Mouse (Mus musculus) liver, embryonic 11.5 days (tissue): ENCODE measurements at regions not wholly inside any gene's neighbourhood (a gene's known extent, or its start where the extent isn't known, plus 50 kb on each side); places are given as distances from the start of the nearest gene placed in this dataset.

ENCODE experiments used
- ATAC-seq: fragments of 200-750 bp; cut with Nextera tagmentation; replicated peaks from 2 replicates; pipeline ENCODE4 v1.8.0; 2017; ENCODE audit warnings: moderate number of reproducible peaks, mild to moderate bottlenecking, moderate TSS enrichment, moderate library complexity; ENCODE audit not compliant: low FRiP score
- DNase-seq: peaks from one replicate; pipeline ENCODE4 v3.0.0-alpha.2; 2017; ENCODE audit warnings: low spot score
- H3K27ac ChIP-seq: fragments of 300-500 bp; sonication (generic); 2 replicates; pipeline ENCODE4 v1.5.1; 2014; ENCODE audit warnings: mild to moderate bottlenecking, low read depth, low read length, control low read depth
- H3K27me3 ChIP-seq: fragments of 300-500 bp; sonication (generic); replicated peaks from 2 replicates; pipeline ENCODE4 v1.6.1; 2014; ENCODE audit warnings: low read length, mixed read lengths; ENCODE audit not compliant: control insufficient read depth, insufficient read depth
- H3K36me3 ChIP-seq: fragments of 300-500 bp; sonication (generic); 2 replicates; pipeline ENCODE4 v1.6.1; 2014; ENCODE audit warnings: mild to moderate bottlenecking, low read length, moderate library complexity, mixed read lengths; ENCODE audit not compliant: control insufficient read depth, insufficient read depth
- H3K4me1 ChIP-seq: fragments of 300-500 bp; sonication (generic); replicated peaks from 2 replicates; pipeline ENCODE4 v1.6.1; 2014; ENCODE audit warnings: low read length, mixed read lengths; ENCODE audit not compliant: control insufficient read depth, insufficient read depth
- H3K4me2 ChIP-seq: fragments of 300-500 bp; sonication (generic); 2 replicates; pipeline ENCODE4 v1.6.1; 2014; ENCODE audit warnings: mild to moderate bottlenecking, control low read depth, moderate library complexity
- H3K4me3 ChIP-seq: fragments of 300-500 bp; sonication (generic); 2 replicates; pipeline ENCODE4 v1.5.1; 2014; ENCODE audit warnings: low read depth, low read length, control low read depth
- H3K9ac ChIP-seq: fragments of 300-500 bp; sonication (generic); 2 replicates; pipeline ENCODE4 v1.6.1; 2014; ENCODE audit warnings: low read depth, low read length, control low read depth
- H3K9me3 ChIP-seq: fragments of 300-500 bp; sonication (generic); 2 replicates; pipeline ENCODE4 v1.6.1; 2016; ENCODE audit warnings: low read length, inconsistent platforms, mixed read lengths; ENCODE audit not compliant: control insufficient read depth
- WGBS: fragments of 180-500 bp; shearing (Covaris S2); extraction: QIAGEN DNeasy Blood & Tissue Kit; methylation state at CpG from one replicate; pipeline ENCODE4 v1.1.7; 2014; 5-methylcytosine and 5-hydroxymethylcytosine counted together

- Histone ChIP-seq H3K4me2 (no peak overlapping the region), H3K4me1 (no peaks in the 10 kb centered on the region), H3K9ac (no peak overlapping the region), H3K4me3 (no peak overlapping the region), H3K27me3 (no peaks in the 10 kb centered on the region), H3K9me3 (no peaks in the 10 kb centered on the region), H3K36me3 (no peaks in the 10 kb centered on the region), H3K27ac (no peak overlapping the region)
- WGBS: 64% methylated on average over 5 of the region's 5 CpGs
- DNase-seq (no peak), ATAC-seq (no peak)
Measured at GRCm38 (mm10) chr7:75981560-75981959, 133.4 kb downstream of the Klhl25 start.

- Histone ChIP-seq H3K27ac (no peak overlapping the region), H3K4me1 (no peaks in the 10 kb centered on the region), H3K27me3 (no peaks in the 10 kb centered on the region), H3K36me3 (no peaks in the 10 kb centered on the region), H3K9me3 (no peaks in the 10 kb centered on the region), H3K4me3 (no peak overlapping the region), H3K4me2 (peak overlapping the region; percentile 28), H3K9ac (no peak overlapping the region)
- ATAC-seq (no peak), DNase-seq (no peak)
- 23% methylated on average over 21 of the region's 23 CpGs for WGBS
Measured at GRCm38 (mm10) chr7:75983029-75983808, 135.1 kb downstream of the Klhl25 start.

- Histone ChIP-seq H3K27me3 (no peaks in the 10 kb centered on the region), H3K9me3 (no peaks in the 10 kb centered on the region), H3K4me2 (no peak overlapping the region), H3K36me3 (no peaks in the 10 kb centered on the region), H3K4me1 (no peaks in the 10 kb centered on the region), H3K27ac (no peak overlapping the region), H3K4me3 (no peak overlapping the region), H3K9ac (no peak overlapping the region)
- ATAC-seq: no peak
- WGBS: 68% methylated on average over 7 of the region's 7 CpGs
- no peak for DNase-seq
Measured at GRCm38 (mm10) chr7:75983809-75984171, 135.7 kb downstream of the Klhl25 start.

- Histone ChIP-seq H3K4me2 (no peak overlapping the region), H3K4me3 (no peak overlapping the region), H3K27ac (no peak overlapping the region), H3K4me1 (no peaks in the 10 kb centered on the region), H3K27me3 (no peaks in the 10 kb centered on the region), H3K36me3 (no peaks in the 10 kb centered on the region), H3K9me3 (no peaks in the 10 kb centered on the region), H3K9ac (no peak overlapping the region)
- 49% methylated on average over 5 of the region's 5 CpGs for WGBS
- ATAC-seq (no peak), DNase-seq (no peak)
Measured at GRCm38 (mm10) chr7:75998853-75999252, 150.7 kb downstream of the Klhl25 start.

- Histone ChIP-seq H3K36me3 (no peaks in the 10 kb centered on the region), H3K4me3 (no peak overlapping the region), H3K9ac (no peak overlapping the region), H3K4me1 (no peaks in the 10 kb centered on the region), H3K27ac (no peak overlapping the region), H3K4me2 (no peak overlapping the region), H3K27me3 (no peaks in the 10 kb centered on the region), H3K9me3 (no peaks in the 10 kb centered on the region)
- DNase-seq (no peak), ATAC-seq (no peak)
- WGBS: 67% methylated on average over 2 of the region's 2 CpGs
Measured at GRCm38 (mm10) chr7:75999324-75999907, 151.3 kb downstream of the Klhl25 start.

GRCm38 (mm10) chr7:76001012-76001411 lies 152.9 kb downstream of the Klhl25 start:
- DNase-seq: no peak
- no peak overlapping the region for H3K27ac ChIP-seq
- H3K9me3 ChIP-seq: no peaks in the 10 kb centered on the region
- no peak overlapping the region for H3K9ac ChIP-seq
- H3K4me2 ChIP-seq: no peak overlapping the region
- H3K4me3 ChIP-seq: no peak overlapping the region
- ATAC-seq: no peak
- H3K36me3 ChIP-seq: no peaks in the 10 kb centered on the region
- no peaks in the 10 kb centered on the region for H3K27me3 ChIP-seq
- H3K4me1 ChIP-seq: no peaks in the 10 kb centered on the region
- 76% methylated on average over 1 of the region's 1 CpGs for WGBS

- ATAC-seq (no peak), DNase-seq (no peak)
- no peaks in the 10 kb centered on the region for H3K36me3 ChIP-seq
- H3K4me2 ChIP-seq: no peak overlapping the region
- no peaks in the 10 kb centered on the region for H3K9me3 ChIP-seq
- 55% methylated on average over 6 of the region's 6 CpGs for WGBS
- H3K9ac ChIP-seq: no peak overlapping the region
- no peak overlapping the region for H3K27ac ChIP-seq
- no peak overlapping the region for H3K4me3 ChIP-seq
- H3K27me3 ChIP-seq: no peaks in the 10 kb centered on the region
- no peaks in the 10 kb centered on the region for H3K4me1 ChIP-seq
Measured at GRCm38 (mm10) chr7:76008226-76008625, 160.1 kb downstream of the Klhl25 start.

- 68% methylated on average over 3 of the region's 3 CpGs for WGBS
- H3K36me3 ChIP-seq: no peaks in the 10 kb centered on the region
- no peaks in the 10 kb centered on the region for H3K4me1 ChIP-seq
- H3K4me2 ChIP-seq: no peak overlapping the region
- H3K9me3 ChIP-seq: no peaks in the 10 kb centered on the region
- H3K27me3 ChIP-seq: no peaks in the 10 kb centered on the region
- H3K4me3 ChIP-seq: no peak overlapping the region
- H3K27ac ChIP-seq: no peak overlapping the region
- no peak overlapping the region for H3K9ac ChIP-seq
- ATAC-seq (no peak), DNase-seq (no peak)
Measured at GRCm38 (mm10) chr7:76047743-76048142, 181.9 kb upstream of the Agbl1 start.

GRCm38 (mm10) chr7:76049342-76049741 lies 180.3 kb upstream of the Agbl1 start:
- no peaks in the 10 kb centered on the region for H3K36me3 ChIP-seq

More at GRCm38 (mm10) chr7:76049342-76049741, 180.3 kb upstream of the Agbl1 start:
- Histone ChIP-seq H3K27me3 (no peaks in the 10 kb centered on the region), H3K27ac (no peak overlapping the region), H3K4me2 (no peak overlapping the region), H3K9ac (no peak overlapping the region), H3K4me1 (no peaks in the 10 kb centered on the region), H3K9me3 (no peaks in the 10 kb centered on the region), H3K4me3 (no peak overlapping the region)
- ATAC-seq (no peak), DNase-seq (no peak)
- WGBS: 67% methylated on average over 2 of the region's 2 CpGs
